Mouse (Mus musculus) intestine, postnatal 0 days (tissue): ENCODE measurements around the gene Rtl8b. TPM values are rescaled to one million over a fixed set of nuclear protein-coding genes. Genes with fewer than 3 reads are reported as not detected.
A peak's percentile ranks its signal among the peaks of the same experiment; 100 is the strongest.
"Not testable (repeated sequence)": the region's sequence is repeated elsewhere in the genome, so short reads cannot be mapped to it uniquely, and the experiment has no call there.

Experiments
- ATAC-seq: fragments of 200-750 bp; cut with Nextera tagmentation; 2 replicates; pipeline ENCODE4 v1.8.0; 2017; ENCODE audit warnings: mild to moderate bottlenecking, moderate TSS enrichment, moderate library complexity
- H3K27ac ChIP-seq: fragments of 300-500 bp; sonication (generic); 2 replicates; pipeline ENCODE4 v1.5.1; 2014; ENCODE audit warnings: mild to moderate bottlenecking, low read depth, low read length, moderate library complexity
- H3K27me3 ChIP-seq: fragments of 300-500 bp; sonication (generic); replicated peaks from 2 replicates; pipeline ENCODE4 v1.6.1; 2014; ENCODE audit warnings: low read length, mixed read lengths; ENCODE audit not compliant: control insufficient read depth, insufficient read depth
- H3K36me3 ChIP-seq: fragments of 300-500 bp; sonication (generic); 2 replicates; pipeline ENCODE4 v1.6.1; 2014; ENCODE audit warnings: mild to moderate bottlenecking, moderate library complexity; ENCODE audit not compliant: control insufficient read depth, insufficient read depth
- H3K4me1 ChIP-seq: fragments of 300-500 bp; sonication (generic); replicated peaks from 2 replicates; pipeline ENCODE4 v1.6.1; 2014; ENCODE audit warnings: antibody characterized with exemption, low read length, mixed read lengths; ENCODE audit not compliant: control insufficient read depth, insufficient read depth
- H3K4me2 ChIP-seq: fragments of 300-500 bp; sonication (generic); replicated peaks from 2 replicates; pipeline ENCODE4 v1.6.1; 2014; ENCODE audit warnings: low read depth, mild to moderate bottlenecking, moderate library complexity
- H3K4me3 ChIP-seq: fragments of 300-500 bp; sonication (generic); 2 replicates; pipeline ENCODE4 v1.5.1; 2014; ENCODE audit warnings: low read depth, low read length
- H3K9ac ChIP-seq: fragments of 300-500 bp; sonication (generic); 2 replicates; pipeline ENCODE4 v1.6.1; 2014; ENCODE audit warnings: mild to moderate bottlenecking, low read depth, low read length
- H3K9me3 ChIP-seq: fragments of 300-500 bp; sonication (generic); 2 replicates; pipeline ENCODE4 v1.6.1; 2016; ENCODE audit warnings: mixed run types; ENCODE audit not compliant: control insufficient read depth
- CTCF ChIP-seq: sonication (generic); IDR thresholded peaks from 2 replicates; pipeline ENCODE4 v1.5.1; 2016; ENCODE audit warnings: low read depth, mild to moderate bottlenecking, control low read depth, antibody characterized with exemption, moderate library complexity
- WGBS: fragments of 180-500 bp; shearing (Covaris S2); extraction: QIAGEN DNeasy Blood & Tissue Kit; methylation state at CpG from one replicate; pipeline ENCODE4 v1.1.7; 2014; 5-methylcytosine and 5-hydroxymethylcytosine counted together
- polyA plus RNA-seq: library from polyadenylated mRNA; unstranded; fragments of >200 nt; fragmentation: Nextera tagmentation; extraction: Ambion mirVana; gene quantifications from 2 replicates; pipeline ENCODE4 v1.2.1, GENCODE M21; 2015

Rtl8b gene
- polyA plus RNA-seq, 1 experiment from 2014 or later, result 38.4 TPM

DNA sequence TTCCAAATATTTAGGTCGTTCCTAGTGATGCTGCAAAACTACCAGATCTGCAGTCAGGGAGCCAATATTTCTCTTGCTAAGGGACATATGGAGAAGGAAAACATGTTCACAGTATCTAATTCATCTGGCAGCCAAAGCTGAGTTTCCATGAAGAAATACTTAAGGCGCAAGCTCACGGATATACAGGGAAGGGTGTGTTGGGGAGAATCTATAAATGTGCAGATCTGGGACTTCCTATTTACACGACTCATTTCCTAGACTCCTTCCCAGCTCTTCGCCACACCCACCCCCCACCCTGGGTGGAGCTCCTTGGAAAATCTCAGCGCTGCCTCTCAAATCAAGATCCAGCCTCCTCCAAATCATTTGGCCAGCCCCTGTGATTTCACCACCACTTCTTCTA is 24.3 kb downstream of the Rtl8b start:
- no peak for TF ChIP-seq CTCF
- no peak overlapping the region for H3K27ac ChIP-seq
- WGBS, result 67% methylated on average over 6 of the region's 6 CpGs

DNA sequence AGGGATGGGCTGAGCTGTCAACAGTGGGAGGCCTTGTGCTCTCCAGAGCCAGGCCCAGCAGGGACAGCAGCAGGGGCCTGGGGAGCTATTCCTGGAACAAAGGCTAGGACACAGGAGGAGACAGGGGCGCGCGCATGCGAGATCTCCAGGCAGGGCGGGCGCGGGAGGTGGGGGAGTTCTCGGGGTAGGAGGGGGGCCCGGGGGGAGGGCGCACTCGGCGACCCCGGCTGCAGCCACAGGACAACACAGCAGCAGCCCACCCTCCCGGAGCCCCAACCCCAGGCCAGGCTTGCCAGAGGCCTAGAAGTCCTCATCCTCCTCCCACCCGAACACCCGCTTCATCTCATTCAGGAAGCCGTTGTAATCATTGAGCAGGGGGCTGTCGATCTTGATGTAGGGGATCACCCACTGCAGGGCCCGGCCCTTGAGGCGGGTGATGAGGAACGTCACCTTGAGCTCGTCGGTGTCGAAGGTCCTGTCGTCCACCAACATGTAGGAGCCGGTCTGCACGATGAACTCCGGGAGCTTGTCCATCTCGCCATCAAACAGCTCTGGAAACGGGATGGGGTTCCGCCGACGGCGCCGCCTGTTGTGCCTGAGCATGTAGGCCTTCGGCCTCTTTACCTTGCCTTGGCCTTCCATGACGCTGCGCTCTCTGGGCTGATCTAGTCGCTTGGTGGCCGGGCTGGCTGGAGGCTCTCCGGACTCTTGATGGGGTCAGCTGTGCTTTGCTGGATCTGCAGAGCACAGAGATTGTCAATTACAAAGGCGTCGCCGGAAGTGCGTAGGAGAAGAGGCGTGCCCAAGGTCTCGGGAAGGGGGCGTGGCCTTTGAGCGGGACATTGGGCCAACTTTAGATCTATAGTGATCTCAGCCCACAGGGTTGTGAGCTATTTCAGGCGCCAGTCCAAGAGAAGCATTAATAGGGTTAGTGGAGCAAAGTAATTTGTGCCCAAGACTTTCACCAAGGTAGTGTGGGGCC is 26.9 kb downstream of the Rtl8b start, which contains the start of gene Rtl8a:
Gene Rtl8a, minus strand, starts transcription at position 703 of the 982 bp plus-strand sequence.
- not testable (repeated sequence) for H3K9me3 ChIP-seq, H3K36me3 ChIP-seq, H3K27me3 ChIP-seq, H3K9ac ChIP-seq, H3K27ac ChIP-seq, H3K4me1 ChIP-seq
- H3K4me2 ChIP-seq, result peak within 1 kb of the TSS; percentile 43
- ATAC-seq, result peak; percentile 86
- 21% methylated on average over 11 of the region's 50 CpGs for WGBS
- H3K4me3 ChIP-seq, result peak within 1 kb of the TSS; percentile 31

More for the DNA sequence above, 24.3 kb downstream of the Rtl8b start:
- no peaks in the 10 kb centered on the region for H3K4me1 ChIP-seq
- H3K36me3 ChIP-seq, result no peaks in the 10 kb centered on the region
- H3K9me3 ChIP-seq, result no peaks in the 10 kb centered on the region
- ATAC-seq, result no peak
- no peak overlapping the region for H3K4me2 ChIP-seq
- H3K27me3 ChIP-seq, result no peaks in the 10 kb centered on the region
- no peak overlapping the region for H3K4me3 ChIP-seq
- no peak overlapping the region for H3K9ac ChIP-seq

DNA sequence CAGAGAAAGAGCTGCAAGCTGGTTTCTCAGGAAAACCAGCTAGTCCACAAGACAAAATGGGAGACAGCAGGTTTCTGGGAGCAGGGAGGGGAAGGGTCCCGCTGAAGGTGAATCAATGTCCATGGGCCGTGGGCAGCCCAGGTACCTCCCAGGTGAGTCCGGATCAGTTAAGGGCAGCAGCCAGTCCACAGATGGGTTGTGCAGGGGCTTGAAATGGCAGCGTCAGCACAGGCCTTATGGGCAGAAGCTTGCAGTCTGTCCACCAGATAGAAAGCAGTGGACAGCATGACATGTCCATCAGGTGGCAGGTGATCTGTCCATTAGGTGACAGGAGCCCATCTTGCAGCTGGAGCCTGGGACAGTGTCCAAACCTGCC is 27.6 kb downstream of the Rtl8b start:
- H3K36me3 ChIP-seq, H3K4me2 ChIP-seq, ATAC-seq, H3K9me3 ChIP-seq, H3K4me3 ChIP-seq, H3K27me3 ChIP-seq, H3K9ac ChIP-seq, H3K27ac ChIP-seq, H3K4me1 ChIP-seq: not testable (repeated sequence)
- 68% methylated on average over 3 of the region's 4 CpGs for WGBS

DNA sequence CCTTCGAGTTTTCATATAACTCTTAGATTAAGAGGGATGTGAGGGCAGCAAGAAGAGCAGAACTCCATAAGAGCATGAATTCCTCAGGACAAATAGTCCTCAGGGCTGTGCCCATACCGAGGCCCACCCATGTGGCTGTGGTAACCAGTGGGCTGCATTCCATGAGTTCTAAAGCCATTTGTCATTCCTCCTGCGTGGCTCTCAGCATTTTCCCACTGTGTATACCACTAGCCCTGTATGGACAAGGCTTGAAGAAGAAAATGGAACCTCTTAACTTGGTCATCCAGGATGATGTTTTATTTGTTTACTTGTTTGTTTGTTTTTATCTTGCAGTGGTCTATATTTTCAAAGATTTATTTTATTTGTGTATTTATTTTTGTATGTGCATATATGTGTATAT is 32.1 kb downstream of the Rtl8b start:
- H3K9me3 ChIP-seq, H3K4me2 ChIP-seq, H3K4me3 ChIP-seq, ATAC-seq, H3K4me1 ChIP-seq, H3K27me3 ChIP-seq, H3K9ac ChIP-seq, H3K36me3 ChIP-seq, H3K27ac ChIP-seq: not testable (repeated sequence)
- 61% methylated on average over 3 of the region's 3 CpGs for WGBS

Other genes starting within 250 kb of the Rtl8b start
- gene Etd, start 235.5 kb downstream of the Rtl8b start, polyA plus RNA-seq, result not detected in 2 replicates
- gene Rtl8c, start 62.4 kb downstream of the Rtl8b start, polyA plus RNA-seq, result 18.0 and 22.0 TPM in 2 replicates
- gene Gm14597, start 61.4 kb downstream of the Rtl8b start, polyA plus RNA-seq, result not detected in 2 replicates
- 45.6 and 46.0 TPM in 2 replicates for gene Rtl8a, start 26.7 kb downstream of the Rtl8b start, polyA plus RNA-seq
- gene 4930502E18Rik, start 54.4 kb upstream of the Rtl8b start, polyA plus RNA-seq, result 0.13 and 0.26 TPM in 2 replicates
- gene 1700013H16Rik, start 87.4 kb upstream of the Rtl8b start, polyA plus RNA-seq, result 0.56 TPM in 1 of 2 replicates, not detected in the other
- gene Zfp36l3, start 106.0 kb upstream of the Rtl8b start, polyA plus RNA-seq, result 0.07 and 0.08 TPM in 2 replicates
- 2.8 and 3.6 TPM in 2 replicates for gene Xlr, start 127.3 kb upstream of the Rtl8b start, polyA plus RNA-seq